Mouse (Mus musculus): ENCODE results near the gene Tbcel.

DNA sequence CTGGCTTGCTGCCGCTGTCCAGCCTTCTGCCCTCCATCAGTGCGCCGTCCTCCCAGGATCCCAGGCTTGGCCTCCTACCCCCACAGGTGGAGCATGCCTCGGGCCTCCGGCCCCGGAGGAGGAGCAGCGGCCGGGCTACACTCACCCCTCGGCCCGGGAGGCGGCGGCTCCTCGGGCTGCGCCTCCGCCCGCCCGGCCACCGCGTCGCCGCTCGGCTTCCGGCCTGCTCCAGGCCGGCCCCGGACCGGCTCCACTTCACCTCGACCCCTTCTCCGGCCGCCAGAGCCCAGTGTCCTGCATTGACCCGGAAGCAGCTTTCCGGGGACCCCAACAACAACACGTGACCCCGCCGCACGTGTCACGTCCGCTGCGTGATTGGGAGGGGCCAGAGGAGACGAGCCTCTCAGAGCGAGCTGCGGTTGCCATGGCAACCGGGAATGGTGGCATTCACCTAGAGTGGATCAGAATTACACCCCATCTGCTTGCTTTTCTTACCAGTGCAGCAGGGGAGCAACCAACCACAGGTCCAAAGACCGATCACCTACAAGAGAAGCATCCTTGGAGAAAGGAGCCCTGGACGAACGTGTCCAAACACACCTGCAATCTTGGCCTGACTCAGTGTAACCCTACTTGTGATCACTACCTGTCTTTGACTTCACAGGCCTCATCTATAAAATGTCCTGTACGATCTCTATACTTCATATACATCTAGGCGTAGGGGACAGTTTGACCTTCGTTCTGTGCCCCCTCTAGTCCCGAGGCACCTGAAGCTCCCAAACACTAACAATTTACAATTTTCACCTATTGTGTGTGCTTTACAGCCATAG, 35.5 kb downstream of the Tbcel start:
- TF ChIP-seq CTCF (conservative IDR thresholded peaks at IDR 0.05; ENCODE audit: low read length) (no peak), NANOG (IDR thresholded peaks at IDR 0.05; ENCODE audit: borderline replicate concordance, low read length) (no peak), POU5F1 (IDR thresholded peaks at IDR 0.05; ENCODE audit: borderline replicate concordance, low read length) (no peak)
